Mouse (Mus musculus) midbrain, embryonic 16.5 days (tissue): Measurements from ENCODE around the gene Erv3. TPM values are rescaled to one million over a fixed set of nuclear protein-coding genes. Genes with fewer than 3 reads are reported as not detected.
A peak's percentile ranks its signal among the peaks of the same experiment; 100 is the strongest.

Experiments
- ATAC-seq: fragments of 200-750 bp; cut with Nextera tagmentation; 2 replicates; pipeline ENCODE4 v1.8.0; 2017; ENCODE audit warnings: moderate TSS enrichment
- H3K27ac ChIP-seq: fragments of 300-500 bp; sonication (generic); 2 replicates; pipeline ENCODE4 v1.5.1; 2014; ENCODE audit warnings: mild to moderate bottlenecking, low read length, mixed read lengths
- H3K27me3 ChIP-seq: fragments of 300-500 bp; sonication (generic); 2 replicates; pipeline ENCODE4 v1.6.1; 2014; ENCODE audit warnings: low read depth, low read length, mixed read lengths; ENCODE audit not compliant: control insufficient read depth, insufficient read depth
- H3K36me3 ChIP-seq: fragments of 300-500 bp; sonication (generic); 2 replicates; pipeline ENCODE4 v1.6.1; 2014; ENCODE audit warnings: mild to moderate bottlenecking, low read length, moderate library complexity, mixed read lengths; ENCODE audit not compliant: control insufficient read depth, insufficient read depth
- H3K4me1 ChIP-seq: fragments of 300-500 bp; sonication (generic); 2 replicates; pipeline ENCODE4 v1.6.1; 2014; ENCODE audit warnings: mild to moderate bottlenecking, low read length, mixed read lengths; ENCODE audit not compliant: control insufficient read depth, insufficient read depth
- H3K4me2 ChIP-seq: fragments of 300-500 bp; sonication (generic); 2 replicates; pipeline ENCODE4 v1.6.1; 2014; ENCODE audit warnings: mild to moderate bottlenecking, low read length, mixed read lengths
- H3K4me3 ChIP-seq: fragments of 300-500 bp; sonication (generic); 2 replicates; pipeline ENCODE4 v1.5.1; 2014; ENCODE audit warnings: low read depth, mild to moderate bottlenecking, low read length, moderate library complexity, mixed read lengths
- H3K9ac ChIP-seq: fragments of 300-500 bp; sonication (generic); 2 replicates; pipeline ENCODE4 v1.6.1; 2014; ENCODE audit warnings: low read depth, low read length, mixed read lengths
- H3K9me3 ChIP-seq: fragments of 300-500 bp; sonication (generic); replicated peaks from 2 replicates; pipeline ENCODE4 v1.6.1; 2014; ENCODE audit warnings: mild to moderate bottlenecking, low read length, mixed read lengths; ENCODE audit not compliant: control insufficient read depth, poor library complexity, severe bottlenecking
- WGBS: fragments of 180-500 bp; shearing (Covaris S2); extraction: QIAGEN DNeasy Blood & Tissue Kit; methylation state at CpG from one replicate; pipeline ENCODE4 v1.1.7; 2014; 5-methylcytosine and 5-hydroxymethylcytosine counted together
- polyA plus RNA-seq: library from polyadenylated mRNA; unstranded; fragments of >200 nt; fragmentation: Nextera tagmentation; extraction: Ambion mirVana; gene quantifications from 2 replicates; pipeline ENCODE4 v1.2.1, GENCODE M21; 2015

The Erv3 gene
- polyA plus RNA-seq, 1 experiment from 2014 or later: not detected

- Histone ChIP-seq H3K4me1 (peaks cover 2% of the 10 kb centered on the region; the same call in 1 of the 2 replicates), H3K9ac (no peak overlapping the region), H3K9me3 (no peaks in the 10 kb centered on the region), H3K4me3 (no peak overlapping the region), H3K4me2 (no peak overlapping the region), H3K27me3 (no peaks in the 10 kb centered on the region), H3K27ac (no peak overlapping the region), H3K36me3 (no peaks in the 10 kb centered on the region)
- no peak for ATAC-seq
- 79% methylated on average over 3 of the region's 3 CpGs for WGBS
Observed at GRCm38 (mm10) chr2:131822492-131822891, 37.1 kb downstream of the Erv3 start.

- 64% methylated on average over 3 of the region's 3 CpGs for WGBS
- no peak overlapping the region for H3K9ac ChIP-seq
- H3K4me2 ChIP-seq: no peak overlapping the region
- no peaks in the 10 kb centered on the region for H3K27me3 ChIP-seq
- H3K27ac ChIP-seq: no peak overlapping the region
- no peaks in the 10 kb centered on the region for H3K9me3 ChIP-seq
- H3K36me3 ChIP-seq: no peaks in the 10 kb centered on the region
- peaks cover 2% of the 10 kb centered on the region; the same call in 1 of the 2 replicates for H3K4me1 ChIP-seq
- no peak for ATAC-seq
- H3K4me3 ChIP-seq: no peak overlapping the region
Observed at GRCm38 (mm10) chr2:131821708-131821990, 37.9 kb downstream of the Erv3 start.

- ATAC-seq: peak; percentile 46
- Histone ChIP-seq H3K9ac (no peak overlapping the region), H3K4me2 (no peak overlapping the region), H3K9me3 (no peaks in the 10 kb centered on the region), H3K4me1 (peaks cover 2% of the 10 kb centered on the region; the same call in 1 of the 2 replicates), H3K27ac (no peak overlapping the region), H3K27me3 (no peaks in the 10 kb centered on the region), H3K4me3 (no peak overlapping the region), H3K36me3 (no peaks in the 10 kb centered on the region)
- 35% methylated on average over 6 of the region's 6 CpGs for WGBS
Observed at GRCm38 (mm10) chr2:131820932-131821707, 38.4 kb downstream of the Erv3 start.

- peaks cover 2% of the 10 kb centered on the region; the same call in 1 of the 2 replicates for H3K4me1 ChIP-seq
- H3K4me2 ChIP-seq: peak overlapping the region; percentile 48
- no peaks in the 10 kb centered on the region for H3K9me3 ChIP-seq
- H3K9ac ChIP-seq: no peak overlapping the region
- peak; percentile 74 for ATAC-seq
- H3K27ac ChIP-seq: no peak overlapping the region
- H3K4me3 ChIP-seq: no peak overlapping the region
- no peaks in the 10 kb centered on the region for H3K27me3 ChIP-seq
- WGBS: 22% methylated on average over 14 of the region's 14 CpGs
- H3K36me3 ChIP-seq: no peaks in the 10 kb centered on the region
Observed at GRCm38 (mm10) chr2:131820088-131820675, 39.4 kb downstream of the Erv3 start.

GRCm38 (mm10) chr2:131814327-131814726 is 45.2 kb downstream of the Erv3 start:
- no peaks in the 10 kb centered on the region for H3K4me1 ChIP-seq
- no peak overlapping the region for H3K4me3 ChIP-seq
- WGBS: 79% methylated on average over 10 of the region's 10 CpGs
- no peaks in the 10 kb centered on the region for H3K27me3 ChIP-seq
- ATAC-seq: no peak
- H3K9me3 ChIP-seq: no peaks in the 10 kb centered on the region
- H3K4me2 ChIP-seq: no peak overlapping the region
- H3K27ac ChIP-seq: no peak overlapping the region
- no peak overlapping the region for H3K9ac ChIP-seq
- H3K36me3 ChIP-seq: no peaks in the 10 kb centered on the region

- 89% methylated on average over 1 of the region's 1 CpGs for WGBS
- H3K36me3 ChIP-seq: no peaks in the 10 kb centered on the region
Observed at GRCm38 (mm10) chr2:131813437-131813836, 46.1 kb downstream of the Erv3 start.

GRCm38 (mm10) chr2:131812480-131813137 is 46.9 kb downstream of the Erv3 start:
- Histone ChIP-seq H3K27me3 (no peaks in the 10 kb centered on the region), H3K9ac (no peak overlapping the region), H3K9me3 (no peaks in the 10 kb centered on the region), H3K4me3 (no peak overlapping the region), H3K4me2 (no peak overlapping the region), H3K27ac (no peak overlapping the region), H3K4me1 (peaks cover 4% of the 10 kb centered on the region; the same call in 1 of the 2 replicates), H3K36me3 (no peaks in the 10 kb centered on the region)
- ATAC-seq: peak; percentile 93
- WGBS: 19% methylated on average over 23 of the region's 23 CpGs

More at GRCm38 (mm10) chr2:131813437-131813836, 46.1 kb downstream of the Erv3 start:
- H3K4me3 ChIP-seq: no peak overlapping the region
- no peak for ATAC-seq
- no peaks in the 10 kb centered on the region for H3K9me3 ChIP-seq
- H3K27me3 ChIP-seq: no peaks in the 10 kb centered on the region
- no peak overlapping the region for H3K9ac ChIP-seq
- H3K27ac ChIP-seq: no peak overlapping the region
- peaks cover 4% of the 10 kb centered on the region; the same call in 1 of the 2 replicates for H3K4me1 ChIP-seq
- H3K4me2 ChIP-seq: no peak overlapping the region

- WGBS: 86% methylated on average over 2 of the region's 2 CpGs
- H3K4me1 ChIP-seq: peaks cover 4% of the 10 kb centered on the region; the same call in 1 of the 2 replicates
- no peak for ATAC-seq
Observed at GRCm38 (mm10) chr2:131811607-131812006, 47.9 kb downstream of the Erv3 start.

GRCm38 (mm10) chr2:131808856-131809255 is 50.7 kb downstream of the Erv3 start:
- Histone ChIP-seq H3K4me1 (peaks cover 4% of the 10 kb centered on the region; the same call in 1 of the 2 replicates), H3K27ac (no peak overlapping the region), H3K9me3 (no peaks in the 10 kb centered on the region), H3K4me2 (no peak overlapping the region), H3K36me3 (no peaks in the 10 kb centered on the region), H3K27me3 (no peaks in the 10 kb centered on the region), H3K9ac (no peak overlapping the region), H3K4me3 (no peak overlapping the region)
- 31% methylated on average over 7 of the region's 7 CpGs for whole genome bisulfite sequencing
- ATAC-seq: no peak

More at GRCm38 (mm10) chr2:131811607-131812006, 47.9 kb downstream of the Erv3 start:
- no peaks in the 10 kb centered on the region for H3K36me3 ChIP-seq
- H3K9ac ChIP-seq: no peak overlapping the region
- no peak overlapping the region for H3K4me2 ChIP-seq
- H3K9me3 ChIP-seq: no peaks in the 10 kb centered on the region
- H3K27ac ChIP-seq: no peak overlapping the region
- H3K4me3 ChIP-seq: no peak overlapping the region
- H3K27me3 ChIP-seq: no peaks in the 10 kb centered on the region
